Mouse (Mus musculus): ENCODE data around the gene Adamts20. TPM values are rescaled to one million over a fixed set of nuclear protein-coding genes. Genes with fewer than 3 reads are reported as not detected.
A peak's percentile ranks its signal among the peaks of the same experiment; 100 is the strongest.

Adamts20 gene
- total RNA-seq, 2 experiments from 2014 or later = 21.6 to 28.1 TPM

DNA sequence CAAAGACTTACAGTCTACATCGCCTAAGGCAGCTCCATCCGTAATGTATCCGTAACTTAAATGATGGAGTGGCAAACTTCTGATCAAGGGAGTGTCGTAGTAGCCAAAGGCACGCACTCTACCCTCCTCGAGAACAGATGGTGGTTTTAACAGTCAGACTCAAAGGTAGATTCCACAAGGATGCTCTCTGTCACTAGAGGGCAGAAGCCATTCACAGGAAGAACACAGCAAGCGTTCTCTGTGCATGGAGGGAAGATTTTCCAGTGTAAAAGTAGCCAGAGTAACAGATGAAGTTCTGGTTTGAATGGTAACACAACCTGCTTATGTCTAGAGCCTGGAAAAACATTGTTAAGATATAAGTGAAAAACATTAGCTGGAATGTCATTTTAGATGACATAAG lies 92.7 kb downstream of the Adamts20 start:
- DNase-seq (ENCODE audit: low spot score in 2 of 2) = no peak

DNA sequence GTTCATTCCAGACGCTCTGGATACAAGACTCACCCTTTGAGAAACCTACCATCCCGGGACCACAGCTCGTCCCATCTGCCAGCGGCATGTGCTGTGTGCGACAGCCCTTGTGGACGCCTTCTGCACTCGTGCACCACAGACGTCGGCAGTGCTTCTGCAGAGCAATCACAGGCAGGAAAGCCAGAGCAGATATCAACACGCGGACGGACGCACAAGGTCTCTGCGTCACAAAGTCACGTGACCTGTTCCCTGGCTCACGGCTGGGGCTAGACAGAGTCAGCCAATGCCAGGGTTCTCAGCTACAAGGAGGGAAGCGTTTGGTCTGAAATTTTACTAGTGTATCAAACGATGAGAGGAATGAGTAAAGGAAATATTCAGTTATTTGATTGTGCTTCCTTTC lies 116.2 kb downstream of the Adamts20 start:
- no peak for DNase-seq (ENCODE audit: low spot score in 2 of 2)

DNA sequence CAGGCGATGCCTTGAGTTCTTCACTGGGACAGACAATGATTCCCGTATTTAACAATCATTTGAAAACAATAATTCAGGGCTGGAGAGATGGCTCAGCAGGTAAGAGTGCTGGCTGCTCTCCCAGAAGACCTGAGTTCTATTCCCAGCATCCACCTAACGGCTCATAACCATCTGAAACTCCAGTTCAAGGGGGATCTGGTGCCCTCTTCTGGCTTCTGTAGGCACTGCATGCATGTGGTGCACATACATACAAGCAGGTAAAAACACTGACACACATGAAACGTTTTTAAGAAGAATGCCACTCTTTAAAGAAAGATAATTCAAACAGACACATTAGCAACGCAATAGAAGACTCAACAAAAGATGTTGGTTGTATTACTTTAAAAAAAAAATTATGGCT lies 120.9 kb downstream of the Adamts20 start:
- no peak for DNase-seq (ENCODE audit: low spot score in 2 of 2)

DNA sequence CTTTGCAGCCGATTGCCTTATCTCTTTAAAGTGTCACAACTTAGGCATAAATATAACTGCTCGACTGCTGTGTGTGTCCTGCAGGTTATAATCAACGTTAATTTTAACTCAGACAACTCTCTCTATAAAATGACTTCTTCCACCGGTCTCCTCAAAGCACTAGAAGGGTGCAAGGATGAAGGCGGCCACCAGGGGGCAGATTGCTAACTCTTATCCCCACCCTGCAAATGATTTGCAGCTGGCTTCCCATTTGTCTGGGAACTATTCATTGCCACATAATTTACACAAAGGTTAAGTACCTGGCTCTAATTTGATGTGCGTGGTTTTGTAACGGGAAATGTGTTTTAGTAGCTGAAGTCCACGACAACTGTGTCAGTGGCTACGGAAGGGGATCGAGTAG lies 122.9 kb downstream of the Adamts20 start:
- DNase-seq (ENCODE audit: low spot score in 2 of 2) = peak; percentile 64 to 77

DNA sequence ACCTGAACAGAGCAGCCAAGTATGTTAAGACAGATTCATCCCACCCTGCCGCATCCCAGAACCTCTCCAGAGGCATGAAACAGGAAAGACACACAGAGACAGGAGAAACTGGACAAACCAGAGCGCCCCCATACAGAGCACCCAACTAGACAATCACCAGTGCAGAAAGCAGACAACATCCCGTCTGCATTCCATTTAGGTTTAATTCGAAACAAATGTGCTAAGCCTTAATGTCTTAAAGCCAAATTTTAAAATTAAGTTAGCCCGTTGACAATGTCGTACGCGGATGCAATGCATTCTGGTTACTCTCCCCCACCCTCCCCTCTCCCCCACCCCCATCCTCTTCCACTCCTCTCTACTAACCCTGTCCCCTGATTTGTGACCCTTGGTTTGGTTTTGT lies 126.2 kb downstream of the Adamts20 start:
- no peak for DNase-seq (ENCODE audit: low spot score in 2 of 2)

DNA sequence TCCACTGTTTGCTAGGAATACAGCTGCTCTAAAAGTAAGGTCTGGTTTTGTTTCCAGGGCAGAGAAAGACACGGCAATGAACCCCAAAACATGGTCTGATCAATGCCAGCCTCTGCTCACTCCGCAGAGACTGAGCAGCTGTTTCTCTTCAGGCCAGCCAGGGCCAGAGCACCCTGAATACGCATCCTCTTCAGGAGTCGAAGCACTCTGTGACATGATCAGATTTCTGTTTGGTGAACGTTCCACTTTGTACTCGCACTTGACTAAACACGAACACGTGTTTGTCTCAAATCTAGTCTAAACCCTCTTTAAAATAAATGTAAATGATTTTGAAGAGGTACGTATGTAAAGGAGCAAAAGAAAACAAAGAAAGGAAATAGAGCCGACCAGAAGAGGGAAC lies 130.6 kb downstream of the Adamts20 start:
- no peak for DNase-seq (ENCODE audit: low spot score in 2 of 2)

DNA sequence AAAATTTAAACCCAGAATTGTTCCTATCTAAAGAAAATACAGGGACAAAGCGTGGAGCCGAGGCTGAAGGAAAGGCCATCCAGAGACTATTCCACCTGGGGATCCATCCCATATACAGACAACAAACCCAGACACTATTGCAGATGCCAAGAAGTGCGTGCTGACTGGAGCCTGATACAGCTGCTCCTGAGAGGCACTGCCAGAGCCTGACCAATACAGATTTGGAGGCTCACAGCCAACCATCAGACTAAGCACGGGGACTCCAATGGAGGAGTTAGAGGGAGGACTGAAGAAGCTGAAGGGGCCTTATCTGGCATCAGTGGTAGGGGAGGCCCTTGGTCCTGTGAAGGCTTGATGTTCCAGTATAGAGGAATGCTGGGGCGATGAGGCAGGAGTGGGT lies 138.6 kb downstream of the Adamts20 start:
- DNase-seq (ENCODE audit: low spot score in 2 of 2) = no peak

DNA sequence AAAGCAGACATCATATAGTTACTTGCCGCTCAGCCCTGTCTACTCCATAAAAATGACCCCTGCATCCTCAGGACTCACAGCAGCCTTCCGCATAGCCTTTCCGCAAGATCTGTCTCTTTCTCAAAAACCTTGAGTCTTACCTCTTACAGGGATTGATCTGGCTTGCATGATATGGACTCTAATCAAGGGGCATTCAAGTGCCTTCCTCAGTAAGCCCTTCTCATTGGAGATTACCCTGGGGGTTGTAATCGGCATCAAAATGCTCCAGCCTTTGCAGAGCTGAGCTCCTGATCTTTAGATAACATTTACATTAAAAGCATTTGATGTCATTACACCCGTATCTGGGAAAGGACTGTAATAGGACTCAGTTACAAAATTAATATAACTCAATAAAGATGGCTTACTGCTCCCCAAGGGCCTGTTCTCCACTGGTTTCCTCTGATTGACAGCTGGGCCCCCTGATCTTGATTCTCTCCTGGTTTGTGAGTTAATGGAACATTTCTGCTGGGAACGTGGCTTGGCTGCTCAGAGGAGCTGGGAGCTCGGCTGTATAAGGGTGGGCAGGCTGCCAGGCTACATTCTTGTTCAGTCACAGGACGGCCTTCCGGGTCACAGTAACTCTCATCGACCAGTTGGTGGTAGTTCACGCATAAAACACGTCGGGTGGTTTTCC lies 139.6 kb downstream of the Adamts20 start:
- DNase-seq (ENCODE audit: low spot score in 2 of 2) = peak; percentile 42 to 77

DNA sequence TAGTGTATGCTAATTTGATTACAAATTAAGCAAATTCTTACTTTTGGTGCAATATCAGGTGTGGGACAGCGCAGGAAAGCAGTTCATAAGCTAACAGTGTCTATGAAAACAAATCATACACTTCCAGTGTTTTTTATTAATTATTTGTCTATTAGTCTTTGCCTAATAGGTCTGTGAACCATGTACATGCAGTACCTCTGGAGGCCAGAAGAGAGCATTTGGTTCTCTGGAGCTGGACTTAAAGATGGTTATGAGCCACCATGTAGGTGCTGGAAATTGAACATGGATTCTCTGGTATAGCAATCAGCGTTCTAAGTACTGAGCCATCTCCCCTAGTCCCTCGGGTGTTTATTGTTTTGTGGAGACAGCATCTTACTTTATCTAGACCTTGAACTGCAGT lies 149.0 kb downstream of the Adamts20 start:
- no peak for DNase-seq (ENCODE audit: low spot score in 2 of 2)

DNA sequence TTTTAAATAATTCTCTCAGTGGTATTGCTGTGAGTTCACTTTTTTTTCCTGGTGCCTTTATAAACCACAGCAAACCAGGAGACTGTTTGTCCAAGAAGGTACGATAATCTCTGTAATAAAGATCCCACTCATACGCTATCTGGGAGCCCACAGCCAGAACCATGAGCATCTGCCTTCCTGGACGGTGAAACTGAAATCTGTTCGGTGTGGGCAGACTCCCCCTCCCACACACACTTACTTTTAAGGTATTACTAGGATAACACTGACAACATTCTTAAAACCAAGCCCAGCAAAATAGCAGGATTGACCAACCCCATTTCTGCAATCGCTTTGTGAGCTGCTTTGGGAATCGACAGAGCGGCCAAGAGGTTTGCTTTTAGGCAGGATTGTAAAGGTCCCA lies 155.5 kb downstream of the Adamts20 start:
- DNase-seq (ENCODE audit: low spot score in 2 of 2) = no peak

DNA sequence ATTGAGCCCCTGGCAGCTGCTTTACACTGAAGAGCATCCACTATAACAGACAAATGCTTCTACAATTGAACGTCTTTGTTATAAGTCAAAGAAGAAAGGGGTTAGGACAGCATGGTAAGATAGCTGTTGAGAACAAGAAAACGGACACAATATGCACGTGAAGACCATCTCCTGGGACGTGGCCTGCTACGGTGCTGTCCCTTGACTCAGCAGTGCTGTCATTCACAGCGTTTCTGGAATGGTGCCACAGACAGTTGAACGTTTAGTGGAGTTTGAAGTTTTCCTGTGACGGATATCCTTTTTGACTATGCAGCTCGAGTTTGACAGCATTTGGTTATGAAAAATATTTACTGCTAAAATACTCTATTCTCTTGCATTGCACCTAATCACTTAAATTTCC lies 157.3 kb downstream of the Adamts20 start:
- DNase-seq (ENCODE audit: low spot score in 2 of 2) = no peak

DNA sequence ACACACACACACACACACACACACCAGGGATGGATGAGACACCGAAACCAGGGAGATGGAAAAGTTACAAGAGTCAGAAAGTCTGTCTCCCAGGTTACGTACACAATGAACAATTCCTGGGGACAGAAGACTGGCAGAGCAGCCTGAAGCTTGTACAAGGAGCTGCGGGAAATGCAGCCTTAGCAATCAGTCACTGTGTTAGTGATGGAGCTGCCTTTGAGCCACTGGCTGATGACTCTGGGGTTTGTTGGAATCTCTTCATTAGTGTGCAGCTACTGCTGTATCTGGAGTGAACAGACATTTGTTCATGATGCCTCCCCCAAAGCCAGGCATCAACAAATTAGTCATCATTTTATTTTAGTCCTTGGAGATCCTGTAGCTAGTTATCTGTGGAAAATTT lies 162.1 kb downstream of the Adamts20 start:
- DNase-seq (ENCODE audit: low spot score in 2 of 2) = no peak

DNA sequence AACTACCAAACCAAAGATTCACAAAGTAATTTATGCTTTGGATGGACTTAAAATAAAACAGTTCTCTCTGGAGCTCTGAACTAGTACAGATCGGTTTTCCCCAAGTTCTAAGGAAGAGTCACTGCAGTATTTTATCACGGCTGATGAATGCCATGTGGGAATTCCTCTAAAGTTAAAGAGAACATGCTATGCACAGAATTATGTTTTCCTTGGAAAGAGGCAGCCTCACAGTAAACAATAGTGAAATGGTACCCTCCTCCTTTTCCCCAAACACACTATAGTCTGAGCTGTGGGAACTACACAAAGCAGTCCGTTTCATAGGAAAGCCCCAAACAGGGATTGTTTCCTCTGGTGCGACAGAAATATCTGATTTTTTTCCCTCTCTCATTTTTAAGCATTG lies 171.1 kb downstream of the Adamts20 start:
- DNase-seq (ENCODE audit: low spot score in 2 of 2) = no peak

DNA sequence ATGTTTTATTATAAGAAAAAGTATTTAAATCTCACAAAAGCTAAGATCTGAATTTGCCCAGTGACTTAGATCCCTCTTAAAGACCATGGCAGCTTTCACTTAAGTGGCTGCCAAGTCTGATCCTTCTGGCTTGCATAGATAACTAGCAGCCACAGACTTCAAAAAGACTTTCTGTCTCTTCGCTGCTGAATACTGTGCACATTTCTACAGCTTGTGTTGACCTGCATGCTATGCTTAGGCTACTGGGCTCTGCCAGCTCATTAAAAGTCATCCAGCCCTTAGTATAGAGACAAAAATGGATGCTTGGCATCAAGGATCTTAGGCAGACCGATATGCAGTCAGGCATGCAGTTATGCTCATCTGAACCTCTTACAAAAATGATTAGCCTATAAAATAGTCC lies 177.2 kb downstream of the Adamts20 start:
- no peak for DNase-seq (ENCODE audit: low spot score in 2 of 2)

DNA sequence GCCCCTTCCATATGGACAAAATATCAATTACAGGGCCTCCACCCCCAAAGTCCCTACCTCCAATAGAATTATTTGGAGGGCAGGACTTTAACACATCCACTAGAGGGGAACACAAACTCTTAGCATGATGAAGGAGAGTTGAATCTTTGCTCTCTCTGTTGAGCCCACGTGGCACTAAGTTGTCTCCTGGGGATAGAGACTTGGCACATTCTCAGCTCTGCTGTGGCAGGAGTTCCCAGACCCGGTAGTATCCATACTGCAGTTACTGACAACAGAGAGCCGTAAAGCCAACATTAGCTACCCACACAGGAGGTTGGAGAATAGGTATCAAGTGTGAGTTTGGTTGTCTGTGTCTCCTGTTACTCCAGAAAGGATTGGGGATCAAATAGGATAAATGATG lies 177.7 kb downstream of the Adamts20 start:
- DNase-seq (ENCODE audit: low spot score in 2 of 2) = no peak

DNA sequence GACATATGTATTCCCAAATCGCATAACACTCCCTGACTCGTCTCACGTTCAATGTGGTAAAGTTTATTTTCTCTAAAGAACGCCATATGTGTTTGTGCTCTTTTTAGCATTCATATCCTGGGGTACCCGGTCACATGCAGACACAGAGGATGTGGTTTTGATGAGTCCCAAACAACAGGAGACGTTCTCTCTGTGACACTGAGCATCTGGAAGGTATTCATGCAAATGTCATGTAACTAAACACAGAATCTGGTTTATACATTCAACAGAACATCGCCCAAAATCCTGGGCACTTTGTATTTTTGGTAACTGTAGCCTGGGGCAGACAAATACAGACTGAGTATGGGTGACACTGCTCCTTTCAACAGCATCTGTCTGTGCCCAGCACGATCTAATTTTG lies 188.8 kb downstream of the Adamts20 start:
- no peak for DNase-seq (ENCODE audit: low spot score in 2 of 2)

DNA sequence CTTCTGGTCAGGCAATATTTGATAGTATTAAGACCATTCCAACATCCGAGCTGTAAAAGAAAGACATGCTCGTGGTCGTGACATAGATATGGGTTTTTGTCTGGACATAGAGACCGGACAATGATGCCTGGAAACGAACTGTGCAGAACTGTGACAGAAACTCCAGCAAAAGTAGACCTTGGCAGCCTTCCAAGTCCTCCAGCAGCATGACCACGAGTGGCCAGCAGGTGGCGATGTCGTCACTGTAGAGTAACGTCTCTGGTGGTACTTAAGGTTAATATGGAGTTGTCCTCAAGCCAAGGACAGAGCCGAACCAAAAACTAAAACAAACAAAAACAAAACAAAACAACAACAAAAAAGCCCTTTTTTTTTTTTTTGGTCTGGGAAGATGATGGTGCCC lies 199.6 kb downstream of the Adamts20 start:
- peak; percentile 78 to 83 for DNase-seq (ENCODE audit: low spot score in 2 of 2)

DNA sequence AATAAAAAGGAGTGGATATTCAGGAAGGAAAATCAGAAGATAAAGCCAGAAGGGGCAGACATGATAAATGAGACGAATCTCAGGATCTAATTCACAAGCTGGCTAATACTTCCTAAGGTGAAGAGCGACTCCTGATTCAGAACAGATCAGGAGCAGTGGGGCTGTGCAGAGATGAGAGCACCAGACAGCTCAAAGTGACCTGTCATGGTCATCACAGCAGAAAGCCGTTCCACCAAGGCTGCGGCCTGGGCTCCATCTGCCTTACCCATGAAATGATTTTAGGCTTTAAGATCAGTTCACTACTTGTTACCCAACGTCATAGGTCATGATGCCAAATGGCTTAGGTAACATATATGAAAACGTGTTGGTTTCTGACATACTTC lies 200.7 kb downstream of the Adamts20 start:
- no peak for DNase-seq (ENCODE audit: low spot score in 2 of 2)

DNA sequence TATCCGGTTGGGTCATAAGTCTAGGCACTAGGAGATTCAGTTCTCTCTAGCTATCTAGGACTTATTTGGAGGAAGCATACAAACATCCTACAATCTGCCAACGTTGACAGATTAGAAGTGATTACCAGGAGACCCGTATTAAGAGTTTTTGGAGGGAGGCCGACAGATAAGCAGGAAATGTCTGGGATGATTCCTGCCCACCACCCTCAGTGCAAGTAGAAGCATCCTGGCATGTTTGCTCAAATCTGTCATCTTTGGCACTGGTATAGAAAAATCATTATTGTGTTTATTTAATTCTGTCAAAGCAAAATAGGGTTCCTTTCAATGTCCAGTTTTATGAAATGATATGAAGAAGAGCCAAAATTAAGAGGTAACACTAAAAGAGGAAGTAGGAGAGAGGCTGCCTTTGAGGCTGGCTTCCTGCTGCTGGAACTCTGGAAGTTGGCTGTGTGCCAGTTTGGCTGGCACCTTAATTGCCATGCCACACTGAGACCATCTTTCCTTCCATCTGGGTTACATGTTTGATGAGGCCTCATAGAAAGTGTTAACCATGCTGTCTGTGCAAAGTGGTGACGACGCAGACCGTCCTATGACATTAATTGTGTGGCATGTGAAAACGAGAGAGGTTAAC lies 201.2 kb downstream of the Adamts20 start:
- DNase-seq (ENCODE audit: low spot score in 2 of 2) = no peak

DNA sequence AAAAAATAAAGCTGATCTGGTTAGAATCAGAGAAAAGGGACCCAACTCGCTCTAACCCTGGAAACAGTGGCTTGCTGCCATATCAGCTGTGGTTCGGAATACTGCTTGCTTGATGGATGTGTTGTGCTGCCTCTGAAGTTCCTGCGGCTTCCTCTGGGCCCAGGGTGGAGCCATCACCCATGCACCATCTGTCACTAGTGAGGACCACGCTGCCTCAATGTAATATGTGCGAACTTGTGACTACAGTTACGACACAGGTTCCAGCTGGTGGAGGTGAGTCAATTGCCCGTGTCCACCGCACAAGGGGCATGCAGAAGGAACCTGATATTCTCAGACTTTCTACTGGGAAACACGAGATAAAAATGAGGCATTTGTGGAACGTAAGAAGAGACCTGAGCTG lies 202.0 kb downstream of the Adamts20 start:
- no peak for DNase-seq (ENCODE audit: low spot score in 2 of 2)

DNA sequence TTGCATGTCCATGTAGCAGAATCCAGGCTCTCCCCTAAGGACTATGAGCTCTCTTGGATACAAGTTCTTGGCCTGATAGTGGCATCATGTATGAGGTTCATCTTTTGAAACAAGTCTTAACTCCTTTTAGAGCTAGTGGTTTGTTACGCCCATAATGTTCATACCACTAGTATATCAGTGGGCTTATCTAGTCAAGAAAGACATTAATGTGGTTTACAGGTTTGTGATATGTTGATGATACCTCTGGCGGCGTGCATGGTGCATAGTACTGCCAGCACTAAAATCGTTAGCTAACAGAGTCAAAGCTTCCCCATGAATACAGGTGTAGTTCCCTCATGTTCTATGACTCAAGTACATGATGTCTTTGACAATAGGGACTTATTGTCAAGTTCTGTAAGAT lies 205.7 kb downstream of the Adamts20 start:
- DNase-seq (ENCODE audit: low spot score in 2 of 2) = no peak

DNA sequence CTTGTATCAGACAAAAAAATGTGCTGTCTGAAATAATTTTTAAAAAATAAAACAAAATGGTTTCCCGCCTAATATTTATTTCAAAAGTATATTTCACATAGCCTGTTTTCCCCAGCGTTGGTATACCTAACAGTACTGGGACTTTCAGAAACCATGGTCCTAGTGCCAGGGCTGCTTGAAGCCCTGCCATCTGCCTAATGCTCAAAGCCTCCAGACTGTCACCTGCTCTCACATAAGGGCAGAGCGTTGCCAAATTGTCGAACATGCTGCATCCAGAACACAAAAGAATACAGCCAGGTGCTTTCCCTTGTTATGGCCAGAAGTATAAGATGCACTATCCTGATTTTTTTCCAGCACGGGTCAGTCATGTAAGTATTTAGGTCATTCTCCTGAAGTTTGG lies 209.7 kb downstream of the Adamts20 start:
- no peak for DNase-seq (ENCODE audit: low spot score in 2 of 2)

DNA sequence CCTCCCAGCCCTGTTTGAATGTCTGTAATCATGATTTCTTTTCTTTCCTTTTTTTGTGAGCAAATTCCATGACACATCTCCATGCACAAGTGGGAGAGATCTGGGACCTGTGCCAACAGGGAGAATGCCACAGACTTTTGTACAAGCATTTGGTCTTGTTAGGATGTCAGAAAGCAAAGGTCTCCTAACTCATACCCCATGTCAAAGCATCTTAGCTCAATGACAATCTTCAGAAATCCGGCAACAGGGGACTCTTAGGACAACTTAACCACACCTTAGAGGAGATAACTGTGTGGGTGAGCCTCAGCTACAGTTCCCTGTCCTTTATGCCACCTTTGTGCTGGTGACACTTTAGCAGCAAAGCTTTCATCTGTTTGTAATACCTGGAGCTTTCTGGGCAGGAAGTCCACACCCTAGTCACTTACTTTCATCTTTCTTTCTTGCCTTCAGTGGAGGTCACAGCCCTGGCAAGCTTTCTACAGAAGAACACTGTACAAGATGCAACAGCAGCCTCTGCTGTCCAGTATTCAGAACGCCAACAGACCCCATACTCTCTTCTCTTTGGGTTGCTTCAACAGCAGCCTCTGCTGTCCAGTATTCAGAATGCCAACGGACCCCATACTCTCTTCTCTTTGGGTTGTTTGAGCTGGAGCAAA lies 210.2 kb downstream of the Adamts20 start:
- DNase-seq (ENCODE audit: low spot score in 2 of 2) = peak in 1 of 2 experiments; percentile 26
